ENCODE assay signal across 14 mouse cellular contexts in genomic region chr16:29374636-29375035, GRCm38 (mm10). TPM values are rescaled to one million over a fixed set of nuclear protein-coding genes. Genes with fewer than 3 reads are reported as not detected.
"Had no signal": no experiment of that assay in that cellular context is flagged by ENCODE, and none has a peak within 500 bp of the region (broad histone marks: within the 10 kb centered on the region; RNA-seq: fewer than 3 reads in every experiment).

No protein-coding gene starts in this region.

- DNase-seq: kidney, adult 2 months; kidney, postnatal 4 days; liver; liver, embryonic 13.5 days; liver, postnatal 0 days; thymus, postnatal 4 days had no signal

- H3K4me3 ChIP-seq: limb, embryonic 12.5 days; liver, embryonic 13.5 days; midbrain, embryonic 12.5 days had no signal

- ATAC-seq: intestine, embryonic 16.5 days; liver, postnatal 0 days; midbrain, embryonic 16.5 days had no signal

- H3K9me3 ChIP-seq: limb, embryonic 12.5 days; liver, embryonic 13.5 days; midbrain, embryonic 12.5 days had no signal

- H3K36me3 ChIP-seq: limb, embryonic 12.5 days; liver, embryonic 13.5 days; midbrain, embryonic 12.5 days had no signal

- H3K27me3 ChIP-seq: limb, embryonic 12.5 days; liver, embryonic 13.5 days; midbrain, embryonic 12.5 days had no signal

- H3K4me1 ChIP-seq: limb, embryonic 12.5 days; liver, embryonic 13.5 days; midbrain, embryonic 12.5 days had no signal

- H3K4me2 ChIP-seq: limb, embryonic 12.5 days; liver, embryonic 13.5 days; midbrain, embryonic 12.5 days had no signal

- H3K9ac ChIP-seq: limb, embryonic 12.5 days; liver, embryonic 13.5 days; liver, postnatal 0 days; midbrain, embryonic 12.5 days had no signal

- H3K27ac ChIP-seq: kidney, postnatal 0 days; limb, embryonic 12.5 days; liver, embryonic 13.5 days; midbrain, embryonic 12.5 days had no signal

RNA-seq across cellular contexts. Expression of gene Atp13a5, which starts 3.9 kb away (rescaled TPM):
- polyA plus RNA-seq: intestine, embryonic 16.5 days; kidney, adult 2 months; kidney, postnatal 0 days; limb, embryonic 12.5 days; liver, embryonic 13.5 days; lung, embryonic 16.5 days; small intestine, adult 2 months; stomach, embryonic 16.5 days had no signal
